Mouse (Mus musculus): ENCODE measurements around the gene Prelp. TPM values are rescaled to one million over a fixed set of nuclear protein-coding genes. Genes with fewer than 3 reads are reported as not detected.

The Prelp gene
- polyA plus RNA-seq, 1 experiment, result 7.5 TPM

DNA sequence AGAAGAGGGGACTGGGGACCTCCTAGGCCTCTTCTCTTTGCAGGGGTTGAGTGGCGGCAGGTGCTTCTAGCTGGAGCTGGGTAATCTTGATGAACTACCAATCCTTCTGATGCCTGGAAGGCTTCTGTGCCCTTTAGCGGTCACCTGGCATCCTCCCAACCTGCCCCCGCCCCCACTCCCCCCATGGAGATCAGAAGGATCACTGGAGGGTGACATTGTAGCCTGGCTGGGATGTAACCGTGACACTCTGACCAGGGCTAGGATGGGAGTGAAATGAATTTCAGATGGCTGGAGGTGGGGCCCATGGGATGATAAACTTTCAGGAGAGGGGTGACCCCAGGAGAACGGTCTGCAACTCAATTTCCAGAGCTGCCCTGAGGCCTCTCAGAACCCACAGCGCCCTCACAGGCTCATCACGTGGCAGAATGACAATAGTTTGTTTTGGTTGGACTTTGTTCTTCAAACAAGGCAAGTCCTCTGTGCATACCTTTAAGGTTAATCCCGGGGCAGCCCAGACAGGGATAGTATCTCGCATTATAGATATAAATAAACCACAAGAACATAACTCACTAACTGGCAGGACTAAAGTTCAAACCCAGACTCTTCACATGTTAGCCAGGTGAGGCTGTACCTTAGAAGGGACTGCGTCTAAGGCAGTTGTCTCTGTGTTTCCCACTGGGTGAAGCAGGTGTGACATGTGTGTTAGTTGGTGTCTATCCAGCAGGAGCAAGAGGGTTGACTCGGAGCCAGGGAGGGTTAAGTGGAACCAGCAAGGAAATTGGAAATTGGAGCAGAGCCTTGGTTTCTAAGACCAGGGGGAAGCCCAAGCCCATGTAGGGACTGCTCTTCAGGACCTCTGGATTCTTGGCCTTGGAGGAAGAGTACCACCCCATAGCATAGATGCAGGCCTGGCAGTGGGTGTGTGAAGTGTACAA lies 38.7 kb downstream of the Prelp start:
- WGBS, result 61% methylated on average over 11 of the region's 11 CpGs
- Histone ChIP-seq H3K27me3 (ENCODE audit: control insufficient read depth, insufficient read depth, low read length) (no peaks in the 10 kb centered on the region), H3K4me1 (ENCODE audit: control insufficient read depth, insufficient read depth, low read length) (peaks cover 13% of the 10 kb centered on the region), H3K27ac (ENCODE audit: insufficient read depth, low read length) (no peak overlapping the region), H3K4me3 (replicated peaks; ENCODE audit: insufficient read depth, low read depth, low read length) (no peak overlapping the region)
- DNase-seq, result no peak
- TF ChIP-seq POLR2A (IDR thresholded peaks at IDR 0.05; ENCODE audit: borderline replicate concordance, insufficient read depth, low read length) (no peak), CTCF (IDR thresholded peaks at IDR 0.05; ENCODE audit: borderline replicate concordance, insufficient read depth, low read depth, low read length) (no peak)

DNA sequence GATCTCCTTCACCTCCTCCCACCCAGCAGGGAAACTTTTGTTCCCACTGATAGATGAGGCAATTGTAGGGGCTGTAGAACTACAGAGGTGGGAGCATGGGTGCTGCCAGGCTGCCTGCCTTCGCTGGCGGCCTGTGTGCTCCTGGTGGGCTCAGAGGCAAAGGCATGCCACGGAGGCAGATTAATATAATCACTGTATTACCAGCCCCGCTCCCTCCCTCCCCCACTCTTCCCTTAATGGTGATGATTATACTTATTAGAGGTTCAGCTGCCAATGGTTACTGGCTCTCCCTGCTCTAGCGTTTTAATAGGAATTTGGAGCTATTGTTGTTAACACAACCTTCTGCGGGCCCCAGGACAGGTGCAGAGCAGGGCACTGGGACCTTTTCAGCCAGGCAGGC lies 39.4 kb downstream of the Prelp start:
- H3K4me3 ChIP-seq (replicated peaks; ENCODE audit: insufficient read depth, low read depth, low read length), result no peak overlapping the region
- no peaks in the 10 kb centered on the region for H3K27me3 ChIP-seq (ENCODE audit: control insufficient read depth, insufficient read depth, low read length)
- TF ChIP-seq POLR2A (IDR thresholded peaks at IDR 0.05; ENCODE audit: borderline replicate concordance, insufficient read depth, low read length) (no peak), CTCF (IDR thresholded peaks at IDR 0.05; ENCODE audit: borderline replicate concordance, insufficient read depth, low read depth, low read length) (no peak)
- WGBS, result 83% methylated on average over 6 of the region's 6 CpGs
- DNase-seq, result no peak
- H3K27ac ChIP-seq (ENCODE audit: insufficient read depth, low read length), result no peak overlapping the region
- H3K4me1 ChIP-seq (ENCODE audit: control insufficient read depth, insufficient read depth, low read length), result peaks cover 6% of the 10 kb centered on the region; the same call in 1 of the 2 replicates

DNA sequence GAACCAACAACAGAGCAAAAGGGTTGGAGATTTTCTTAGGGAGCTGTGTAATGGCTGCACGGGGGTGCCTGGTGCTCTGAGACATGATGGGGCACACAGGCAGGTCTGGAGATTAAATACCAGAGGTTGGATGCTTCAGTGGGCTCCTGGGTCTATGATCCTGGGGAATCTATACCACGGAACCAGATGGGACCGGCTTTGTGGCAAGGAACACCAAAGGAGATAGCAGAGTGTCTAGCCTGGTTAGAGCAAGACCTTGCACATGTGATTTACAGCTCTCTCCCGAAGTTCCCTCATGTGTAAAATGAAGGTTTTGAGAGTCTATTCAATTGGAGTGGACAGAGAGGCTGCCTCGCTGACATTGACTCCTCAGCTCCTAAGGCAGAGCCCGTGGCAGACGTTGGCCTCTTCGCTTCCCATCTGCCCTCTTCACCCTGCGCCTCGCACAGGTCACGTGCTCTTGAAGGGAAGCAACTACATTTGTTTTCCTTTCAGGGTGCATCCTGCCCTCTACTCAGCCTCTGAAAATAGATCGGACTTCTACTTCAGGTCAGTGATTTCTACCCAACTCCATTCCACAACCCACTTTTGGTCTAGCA lies 42.3 kb downstream of the Prelp start:
- no peak for TF ChIP-seq POLR2A (IDR thresholded peaks at IDR 0.05; ENCODE audit: borderline replicate concordance, insufficient read depth, low read length)
- no peak for TF ChIP-seq CTCF (IDR thresholded peaks at IDR 0.05; ENCODE audit: borderline replicate concordance, insufficient read depth, low read depth, low read length)
- Histone ChIP-seq H3K4me1 (ENCODE audit: control insufficient read depth, insufficient read depth, low read length) (peaks cover 3% of the 10 kb centered on the region; the same call in 1 of the 2 replicates), H3K27me3 (ENCODE audit: control insufficient read depth, insufficient read depth, low read length) (no peaks in the 10 kb centered on the region), H3K4me3 (replicated peaks; ENCODE audit: insufficient read depth, low read depth, low read length) (no peak overlapping the region), H3K27ac (ENCODE audit: insufficient read depth, low read length) (no peak overlapping the region)
- 86% methylated on average over 12 of the region's 12 CpGs for WGBS
- no peak for DNase-seq

DNA sequence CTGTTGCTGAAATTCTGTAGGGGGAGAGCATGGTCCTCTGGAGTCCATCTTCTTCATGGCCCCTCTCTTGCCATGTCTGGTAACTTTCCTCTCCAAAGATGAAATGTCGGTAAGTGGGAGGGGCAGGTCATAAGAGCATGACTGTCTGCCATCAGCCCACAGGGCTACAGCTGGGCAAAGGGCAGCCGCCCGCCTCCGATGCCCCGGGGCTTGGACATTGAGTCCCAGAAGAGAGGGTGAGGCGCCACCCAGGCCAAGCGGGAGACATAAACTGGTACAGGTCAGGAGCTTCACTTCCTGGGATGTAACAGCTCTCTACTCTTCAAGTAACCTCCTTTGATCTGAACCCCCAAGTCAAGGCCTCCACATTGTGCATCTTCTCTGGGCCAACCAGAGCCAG lies 44.3 kb downstream of the Prelp start:
- TF ChIP-seq POLR2A (IDR thresholded peaks at IDR 0.05; ENCODE audit: borderline replicate concordance, insufficient read depth, low read length) (no peak), CTCF (IDR thresholded peaks at IDR 0.05; ENCODE audit: borderline replicate concordance, insufficient read depth, low read depth, low read length) (no peak)
- DNase-seq, result no peak
- Histone ChIP-seq H3K27me3 (ENCODE audit: control insufficient read depth, insufficient read depth, low read length) (no peaks in the 10 kb centered on the region), H3K27ac (ENCODE audit: insufficient read depth, low read length) (no peak overlapping the region), H3K4me3 (replicated peaks; ENCODE audit: insufficient read depth, low read depth, low read length) (no peak overlapping the region), H3K4me1 (ENCODE audit: control insufficient read depth, insufficient read depth, low read length) (peaks cover 5% of the 10 kb centered on the region; the same call in 1 of the 2 replicates)
- 93% methylated on average over 7 of the region's 7 CpGs for WGBS

DNA sequence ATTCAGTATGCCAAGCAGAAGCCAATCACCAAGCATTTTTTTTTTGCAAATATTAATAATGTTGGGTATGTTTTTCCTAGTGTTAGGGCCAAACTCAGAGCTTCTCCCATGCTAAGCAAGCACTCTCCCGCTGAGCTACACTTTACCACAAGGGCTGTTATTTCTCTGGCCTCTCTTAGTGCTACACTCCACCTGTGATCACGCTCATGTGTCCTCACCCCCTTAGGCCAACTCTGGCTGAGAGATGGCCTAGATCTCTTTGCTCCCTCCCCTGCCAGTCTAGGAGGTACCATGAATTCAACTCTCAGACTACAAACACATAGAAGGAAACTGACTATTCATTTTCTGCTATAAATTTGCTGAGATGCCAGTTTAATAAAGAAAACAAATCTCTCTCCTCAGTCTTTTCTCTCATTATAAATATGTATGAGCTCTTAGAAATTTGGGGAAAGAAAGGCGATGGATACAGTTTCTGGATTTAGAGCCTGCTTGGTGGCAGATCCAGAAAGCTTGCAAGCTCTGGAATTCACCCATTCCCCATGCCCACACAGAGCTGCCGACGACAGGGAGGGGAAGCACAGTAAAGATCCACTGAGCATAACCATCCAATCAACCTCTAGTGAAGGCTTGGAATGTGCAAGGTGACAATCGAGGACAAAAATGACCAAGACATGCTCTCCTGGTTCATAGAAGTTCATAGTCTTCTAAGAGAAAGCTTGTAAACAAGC lies 48.0 kb downstream of the Prelp start:
- H3K4me1 ChIP-seq (ENCODE audit: control insufficient read depth, insufficient read depth, low read length), result peaks cover 22% of the 10 kb centered on the region; the same call in 1 of the 2 replicates
- no peaks in the 10 kb centered on the region for H3K27me3 ChIP-seq (ENCODE audit: control insufficient read depth, insufficient read depth, low read length)
- WGBS, result 20% methylated on average over 6 of the region's 6 CpGs
- DNase-seq, result peak; percentile 56 to 81
- TF ChIP-seq CTCF (IDR thresholded peaks at IDR 0.05; ENCODE audit: borderline replicate concordance, insufficient read depth, low read depth, low read length), result no peak
- TF ChIP-seq POLR2A (IDR thresholded peaks at IDR 0.05; ENCODE audit: borderline replicate concordance, insufficient read depth, low read length), result no peak
- no peak overlapping the region for H3K4me3 ChIP-seq (replicated peaks; ENCODE audit: insufficient read depth, low read depth, low read length)
- H3K27ac ChIP-seq (ENCODE audit: insufficient read depth, low read length), result peak overlapping the region; percentile 11; the same call in 1 of the 2 replicates

DNA sequence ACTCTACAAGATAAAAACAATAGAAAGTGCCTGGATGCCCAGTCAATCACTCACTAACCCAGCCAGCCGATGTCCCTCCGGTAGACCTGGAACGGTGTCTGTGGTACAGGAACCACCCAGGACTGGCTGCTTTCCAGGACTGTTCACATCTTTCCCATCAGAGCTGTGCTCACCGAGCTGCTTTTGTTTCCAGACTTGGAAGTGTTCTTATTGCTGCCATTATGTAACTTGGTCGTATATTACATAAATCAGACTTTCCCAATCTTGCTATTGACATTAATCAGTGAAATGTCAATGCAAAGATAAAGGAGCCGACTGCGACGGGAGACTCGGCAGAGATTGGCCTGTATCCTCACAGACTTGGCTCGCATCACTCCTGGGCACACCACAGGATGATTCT lies 50.0 kb downstream of the Prelp start:
- no peak for TF ChIP-seq CTCF (IDR thresholded peaks at IDR 0.05; ENCODE audit: borderline replicate concordance, insufficient read depth, low read depth, low read length)
- TF ChIP-seq POLR2A (IDR thresholded peaks at IDR 0.05; ENCODE audit: borderline replicate concordance, insufficient read depth, low read length), result no peak
- H3K4me1 ChIP-seq (ENCODE audit: control insufficient read depth, insufficient read depth, low read length), result peaks cover 22% of the 10 kb centered on the region; the same call in 1 of the 2 replicates
- H3K27ac ChIP-seq (ENCODE audit: insufficient read depth, low read length), result no peak overlapping the region
- H3K4me3 ChIP-seq (replicated peaks; ENCODE audit: insufficient read depth, low read depth, low read length), result no peak overlapping the region
- no peaks in the 10 kb centered on the region for H3K27me3 ChIP-seq (ENCODE audit: control insufficient read depth, insufficient read depth, low read length)
- peak; percentile 67 to 75 for DNase-seq
- WGBS, result 10% methylated on average over 10 of the region's 10 CpGs

DNA sequence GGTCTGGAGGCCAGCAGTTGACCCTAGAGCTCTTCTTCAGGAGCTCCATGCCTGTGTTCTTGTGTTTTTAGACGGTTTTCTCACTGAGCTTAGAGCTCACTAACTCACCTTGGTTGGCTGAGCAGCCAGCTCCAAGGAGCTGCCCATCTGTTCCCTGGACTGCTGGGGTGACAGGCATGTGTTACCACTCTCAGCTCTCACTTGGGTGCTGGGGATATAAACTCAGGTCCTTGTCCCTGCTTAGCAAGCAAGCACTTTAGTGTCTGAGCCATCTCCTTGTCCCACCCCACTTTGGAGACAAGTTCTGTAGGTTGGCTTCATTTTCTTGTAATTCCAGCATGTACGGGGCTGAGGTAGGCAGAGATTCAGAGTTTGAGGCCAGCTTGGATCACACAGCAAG lies 52.0 kb downstream of the Prelp start:
- H3K4me1 ChIP-seq (ENCODE audit: control insufficient read depth, insufficient read depth, low read length), result peaks cover 21% of the 10 kb centered on the region; the same call in 1 of the 2 replicates
- H3K27me3 ChIP-seq (ENCODE audit: control insufficient read depth, insufficient read depth, low read length), result no peaks in the 10 kb centered on the region
- WGBS, result 21% methylated on average over 2 of the region's 2 CpGs
- H3K27ac ChIP-seq (ENCODE audit: insufficient read depth, low read length), result peak overlapping the region; percentile 83
- DNase-seq, result peak; percentile 80 to 86
- TF ChIP-seq CTCF (IDR thresholded peaks at IDR 0.05; ENCODE audit: borderline replicate concordance, insufficient read depth, low read depth, low read length), result no peak
- TF ChIP-seq POLR2A (IDR thresholded peaks at IDR 0.05; ENCODE audit: borderline replicate concordance, insufficient read depth, low read length), result 0 out of 2 replicates have a peak, but pooled peaks have one; percentile 15
- H3K4me3 ChIP-seq (replicated peaks; ENCODE audit: insufficient read depth, low read depth, low read length), result no peak overlapping the region
